Mouse (Mus musculus) ES-E14 (cell line): ENCODE data around the gene Igtp. TPM values are rescaled to one million over a fixed set of nuclear protein-coding genes. Genes with fewer than 3 reads are reported as not detected.
"Not testable (repeated sequence)": the region's sequence is repeated elsewhere in the genome, so short reads cannot be mapped to it uniquely, and the experiment has no call there.

Experiments
- DNase-seq: peaks from one replicate; pipeline ENCODE4 v3.0.0-alpha.2; 2013; ENCODE audit warnings: low read depth, low spot score
- H3K27ac ChIP-seq: 2 replicates; pipeline ENCODE4 v1.5.1; 2012; ENCODE audit warnings: low read depth, mild to moderate bottlenecking, low read length, moderate library complexity, mixed read lengths; ENCODE audit not compliant: poor library complexity, insufficient read depth, severe bottlenecking
- H3K36me3 ChIP-seq: 2 replicates; pipeline ENCODE4 v1.6.1; 2012; ENCODE audit warnings: mild to moderate bottlenecking, low read length, moderate library complexity, mixed read lengths; ENCODE audit not compliant: control insufficient read depth, poor library complexity, insufficient read depth, severe bottlenecking
- H3K4me1 ChIP-seq, 2 experiments: fragments of 150-350 bp in 1 of 2; sonication (generic) in 1 of 2; 2 replicates each; pipeline ENCODE4 v1.6.1; 2012; ENCODE audit warnings: low read length in 2 of 2, mild to moderate bottlenecking in 1 of 2, mixed read lengths in 1 of 2; ENCODE audit not compliant: control insufficient read depth in 2 of 2, insufficient read depth in 2 of 2, poor library complexity in 1 of 2
- H3K4me3 ChIP-seq, 2 experiments: fragments of 150-350 bp in 1 of 2; sonication (generic) in 1 of 2; 2 replicates each; pipeline ENCODE4 v1.5.1; 2012; ENCODE audit warnings: low read length in 2 of 2, low read depth in 1 of 2, mild to moderate bottlenecking in 1 of 2, mixed read lengths in 1 of 2; ENCODE audit not compliant: insufficient read depth in 1 of 2, poor library complexity in 1 of 2, severe bottlenecking in 1 of 2
- H3K9ac ChIP-seq: 2 replicates; pipeline ENCODE4 v1.6.1; 2012; ENCODE audit warnings: low read depth, mild to moderate bottlenecking, low read length, mixed read lengths; ENCODE audit not compliant: poor library complexity, insufficient read depth, severe bottlenecking
- H3K9me3 ChIP-seq: fragments of 150-350 bp; sonication (generic); 2 replicates; pipeline ENCODE4 v1.6.1; 2012; ENCODE audit warnings: low read depth, mild to moderate bottlenecking, low read length; ENCODE audit not compliant: control insufficient read depth, insufficient read depth
- CHD2 ChIP-seq: IDR thresholded peaks from 2 replicates; pipeline ENCODE4 v1.6.1; 2014; ENCODE audit warnings: mild to moderate bottlenecking, low read depth, low read length, inconsistent platforms
- HCFC1 ChIP-seq: IDR thresholded peaks from 2 replicates; pipeline ENCODE4 v1.6.1; 2012; ENCODE audit warnings: low read length, inconsistent platforms, borderline replicate concordance; ENCODE audit not compliant: insufficient read depth
- MAFK ChIP-seq: IDR thresholded peaks from 2 replicates; pipeline ENCODE4 v1.6.1; 2014; ENCODE audit warnings: mild to moderate bottlenecking, low read depth, low read length, inconsistent platforms; ENCODE audit not compliant: insufficient read depth
- ZC3H11A ChIP-seq: IDR thresholded peaks from 2 replicates; pipeline ENCODE4 v1.6.1; 2012; ENCODE audit warnings: low read depth, mild to moderate bottlenecking, inconsistent platforms, low read length, borderline replicate concordance
- ZNF384 ChIP-seq: IDR thresholded peaks from 2 replicates; pipeline ENCODE4 v1.6.1; 2012; ENCODE audit warnings: low read depth, low read length, inconsistent platforms
- in situ Hi-C, 2 experiments: fragments of 600-800 bp; cut with MboI; formaldehyde crosslinking; loops; one replicate each; pipeline ENCODE4 v1.15.1; 2025; ENCODE audit warnings: low sequenced_read_pairs in 2 of 2, inconsistent platforms in 1 of 2; ENCODE audit not compliant: unreplicated experiment in 2 of 2
- total RNA-seq: library from RNA; depleted of rRNA; stranded (reverse); fragments of 300-350 nt; gene quantifications from 2 replicates; pipeline ENCODE4 v1.2.3, GENCODE M21; 2012

The Igtp gene
- total RNA-seq, 1 experiment, result 2.5 TPM

GRCm38 (mm10) chr11:58168167-58168915 lies 31.0 kb upstream of the Igtp start, which contains the start of gene Gemin5:
TSS of gene Gemin5 (minus strand) at chr11:58168539.
- peak; percentile 72 for DNase-seq
- peak within 1 kb of the TSS; percentile 100 for H3K9ac ChIP-seq
- H3K27ac ChIP-seq, result peak within 1 kb of the TSS; percentile 72; the same call in 1 of the 2 replicates
- in situ Hi-C loops, result no loop called here
- H3K9me3 ChIP-seq, result no peaks in the 10 kb centered on the region
- H3K4me1 ChIP-seq, result 0 out of 4 replicates have a peak, but pooled peaks cover 2 to 3% of the 10 kb centered on the region in 2 experiments
- no peak for TF ChIP-seq MAFK
- 0 out of 2 replicates have a peak, but pooled peaks have one; percentile 47 for TF ChIP-seq HCFC1
- peaks cover 20% of the 10 kb centered on the region for H3K36me3 ChIP-seq
- peak within 1 kb of the TSS; percentile 97 to 100 for H3K4me3 ChIP-seq

GRCm38 (mm10) chr11:58169666-58170065 lies 29.7 kb upstream of the Igtp start:
- in situ Hi-C loops, result no loop called here
- H3K9ac ChIP-seq, result no peak overlapping the region
- peaks cover 21% of the 10 kb centered on the region for H3K36me3 ChIP-seq
- TF ChIP-seq ZC3H11A, result no peak
- no peak for TF ChIP-seq ZNF384
- TF ChIP-seq HCFC1, result no peak
- TF ChIP-seq CHD2, result no peak
- TF ChIP-seq MAFK, result no peak
- no peaks in the 10 kb centered on the region for H3K9me3 ChIP-seq
- H3K4me3 ChIP-seq, result no peak overlapping the region
- DNase-seq, result no peak
- H3K4me1 ChIP-seq, result 0 out of 4 replicates have a peak, but pooled peaks cover 2 to 3% of the 10 kb centered on the region in 2 experiments
- no peak overlapping the region for H3K27ac ChIP-seq

GRCm38 (mm10) chr11:58171459-58172091 lies 27.8 kb upstream of the Igtp start, which contains the start of gene Mrpl22:
TSS of gene Mrpl22 (plus strand) at chr11:58171661.
- in situ Hi-C loops, result no loop called here
- Histone ChIP-seq H3K36me3 (peaks cover 18% of the 10 kb centered on the region), H3K9ac (peak within 1 kb of the TSS; percentile 97), H3K27ac (no peak within 1 kb of the TSS; the same call in 1 of the 2 replicates), H3K4me3 (peak within 1 kb of the TSS; percentile 86 to 92), H3K9me3 (no peaks in the 10 kb centered on the region), H3K4me1 (0 out of 4 replicates have a peak, but pooled peaks cover 2 to 3% of the 10 kb centered on the region in 2 experiments)
- DNase-seq, result peak; percentile 99
- TF ChIP-seq ZNF384 (no peak), HCFC1 (peak; percentile 72), MAFK (no peak), CHD2 (peak; percentile 80), ZC3H11A (no peak)

GRCm38 (mm10) chr11:58179563-58179962 lies 19.8 kb upstream of the Igtp start:
- TF ChIP-seq ZNF384 (no peak), CHD2 (no peak), HCFC1 (no peak), ZC3H11A (no peak), MAFK (no peak)
- peak; percentile 79 for DNase-seq
- no peak overlapping the region for H3K4me3 ChIP-seq
- peaks cover 27% of the 10 kb centered on the region for H3K36me3 ChIP-seq
- H3K9ac ChIP-seq, result no peak overlapping the region
- H3K9me3 ChIP-seq, result no peaks in the 10 kb centered on the region
- no peaks in the 10 kb centered on the region for H3K4me1 ChIP-seq
- no peak overlapping the region for H3K27ac ChIP-seq
- in situ Hi-C loops, result no loop called here

GRCm38 (mm10) chr11:58179986-58180385 lies 19.4 kb upstream of the Igtp start:
- in situ Hi-C loops, DNase-seq, H3K4me3 ChIP-seq, H3K4me1 ChIP-seq, H3K9me3 ChIP-seq, H3K9ac ChIP-seq, H3K27ac ChIP-seq: not testable (repeated sequence)
- H3K36me3 ChIP-seq, result peaks cover 24% of the 10 kb centered on the region
